ENCODE assay signal across 31 mouse cellular contexts in genomic region chr13:3774991-3775390, GRCm38 (mm10). TPM values are rescaled to one million over a fixed set of nuclear protein-coding genes. Genes with fewer than 3 reads are reported as not detected.
DNase-seq lines count a peak whose midpoint lies in the region; TF ChIP-seq lines count a peak whose summit lies in the region.
"Had no signal": no experiment of that assay in that cellular context is flagged by ENCODE, and none has a peak within 500 bp of the region (broad histone marks: within the 10 kb centered on the region; RNA-seq: fewer than 3 reads in every experiment).

No protein-coding gene starts in this region.

- H3K9me3 ChIP-seq in midbrain, embryonic 10.5 days (replicated peaks) = no peaks in the 10 kb centered on the region
- H3K9me3 ChIP-seq: embryonic facial prominence, embryonic 12.5 days; embryonic facial prominence, embryonic 15.5 days; heart, embryonic 10.5 days; heart, embryonic 13.5 days had no signal

- H3K4me1 ChIP-seq in midbrain, embryonic 10.5 days = no peaks in the 10 kb centered on the region
- H3K4me1 ChIP-seq: heart, embryonic 10.5 days had no signal

- intact Hi-C loops in gastrocnemius, postnatal 14 days (cut with DNase I; ENCODE audit: low total_unique reads) = no loop called here
- intact Hi-C loops in left cerebral cortex, adult 2 months (cut with DNase I) = loop anchor here (2.0 to 5.0 kb wide), 4 partner anchors 78 to 118 kb away; no protein-coding TSS in a partner anchor

- peak; percentile 14 for DNase-seq in gastrocnemius, postnatal 25 days
- no peak for DNase-seq in gastrocnemius, postnatal 14 days
- no peak for DNase-seq in left cerebral cortex, adult 2 months (ENCODE audit: extremely low spot score in 1 of 2, low spot score in 2 of 2)
- DNase-seq in left cerebral cortex, adult 18-20 months (ENCODE audit: low spot score in 2 of 2) = no peak
- peak; percentile 60 for DNase-seq in retina, postnatal 1 day
- DNase-seq in midbrain, embryonic 10.5 days (ENCODE audit: low spot score) = no peak
- DNase-seq: cerebellum, adult 11 months; cerebellum, adult 9-11 months; forebrain, postnatal 0 days; gastrocnemius, postnatal 36 days; heart, adult 18-20 months; heart, postnatal 14 days had no signal

- no peak overlapping the region for H3K4me3 ChIP-seq in left cerebral cortex, adult 2 months
- no peak overlapping the region for H3K4me3 ChIP-seq in midbrain, embryonic 10.5 days
- H3K4me3 ChIP-seq: embryonic facial prominence, embryonic 12.5 days; embryonic facial prominence, embryonic 15.5 days; heart, embryonic 10.5 days; heart, embryonic 13.5 days had no signal

- no peaks in the 10 kb centered on the region for H3K27me3 ChIP-seq in midbrain, embryonic 10.5 days (ENCODE audit: low read depth, poor library complexity, severe bottlenecking)
- H3K27me3 ChIP-seq: embryonic facial prominence, embryonic 12.5 days; embryonic facial prominence, embryonic 15.5 days; heart, embryonic 13.5 days had no signal

- 89% methylated on average over 4 of the region's 4 CpGs for WGBS in midbrain, embryonic 10.5 days

- TF ChIP-seq CTCF in left cerebral cortex, adult 2 months (IDR thresholded peaks at IDR 0.05) = no peak

- H3K36me3 ChIP-seq in midbrain, embryonic 10.5 days = no peaks in the 10 kb centered on the region
- H3K36me3 ChIP-seq: embryonic facial prominence, embryonic 12.5 days; embryonic facial prominence, embryonic 15.5 days; heart, embryonic 10.5 days; heart, embryonic 13.5 days had no signal

- peak overlapping the region; percentile 65 for H3K27ac ChIP-seq in left cerebral cortex, adult 2 months
- no peak overlapping the region for H3K27ac ChIP-seq in midbrain, embryonic 10.5 days (replicated peaks)
- H3K27ac ChIP-seq: embryonic facial prominence, embryonic 12.5 days; embryonic facial prominence, embryonic 15.5 days; heart, embryonic 10.5 days; heart, embryonic 13.5 days; hindbrain, embryonic 14.5 days; hindbrain, postnatal 0 days had no signal

RNA-seq across cellular contexts. Expression of gene Calml3, which starts 29.1 kb away (rescaled TPM):
- total RNA-seq in gastrocnemius, postnatal 25 days (2021) = not detected
- not detected for total RNA-seq in gastrocnemius, postnatal 14 days (2021)
- total RNA-seq in left cerebral cortex, adult 2 months (2021) = not detected
- not detected for total RNA-seq in left cerebral cortex, adult 18-20 months (2021)
- polyA plus RNA-seq in midbrain, embryonic 10.5 days (2016; fragmentation: Nextera tagmentation; extraction: Ambion mirVana) = not detected in 2 replicates
- total RNA-seq: adrenal gland, postnatal 14 days; adrenal gland, postnatal 4 days; common myeloid progenitor, adult 5-6 weeks; forebrain, postnatal 0 days; gastrocnemius, postnatal 36 days; heart, adult 18-20 months; heart, postnatal 4 days; hindbrain, postnatal 0 days; MEL had no signal
- polyA plus RNA-seq: adrenal gland, adult 2 months; CD4-positive, CD25-positive, alpha-beta regulatory T cell, adult 4 months; cerebellum, adult 2 months; forebrain, embryonic 11.5 days; forebrain, embryonic 14.5 days; forebrain, postnatal 0 days; frontal cortex, adult 2 months; heart, embryonic 10.5 days; heart, embryonic 13.5 days; hindbrain, embryonic 11.5 days; hindbrain, embryonic 14.5 days; hindbrain, postnatal 0 days; inflammation-experienced regulatory T-cells, adult 6 months had no signal

Comparison
In these comparisons a context has a peak if more than half of its experiments do, and no peak if none do; other contexts are left out.
1. DNase-seq: peak in gastrocnemius, postnatal 25 days (single experiment) and retina, postnatal 1 day (single experiment); none in gastrocnemius, postnatal 14 days (single experiment), left cerebral cortex, adult 2 months (0 of 2), left cerebral cortex, adult 18-20 months (0 of 2) and midbrain, embryonic 10.5 days (single experiment).